Mouse (Mus musculus): ENCODE data around the gene Tlr2. TPM values are rescaled to one million over a fixed set of nuclear protein-coding genes. Genes with fewer than 3 reads are reported as not detected.
"Not testable (repeated sequence)": the region's sequence is repeated elsewhere in the genome, so short reads cannot be mapped to it uniquely, and the experiment has no call there.

The Tlr2 gene
- total RNA-seq (2014; rRNA removed) (2.0 and 2.4 TPM in 2 replicates), polyA plus RNA-seq (2012; rRNA removed) (0.56 and 1.1 TPM in 2 replicates)

DNA sequence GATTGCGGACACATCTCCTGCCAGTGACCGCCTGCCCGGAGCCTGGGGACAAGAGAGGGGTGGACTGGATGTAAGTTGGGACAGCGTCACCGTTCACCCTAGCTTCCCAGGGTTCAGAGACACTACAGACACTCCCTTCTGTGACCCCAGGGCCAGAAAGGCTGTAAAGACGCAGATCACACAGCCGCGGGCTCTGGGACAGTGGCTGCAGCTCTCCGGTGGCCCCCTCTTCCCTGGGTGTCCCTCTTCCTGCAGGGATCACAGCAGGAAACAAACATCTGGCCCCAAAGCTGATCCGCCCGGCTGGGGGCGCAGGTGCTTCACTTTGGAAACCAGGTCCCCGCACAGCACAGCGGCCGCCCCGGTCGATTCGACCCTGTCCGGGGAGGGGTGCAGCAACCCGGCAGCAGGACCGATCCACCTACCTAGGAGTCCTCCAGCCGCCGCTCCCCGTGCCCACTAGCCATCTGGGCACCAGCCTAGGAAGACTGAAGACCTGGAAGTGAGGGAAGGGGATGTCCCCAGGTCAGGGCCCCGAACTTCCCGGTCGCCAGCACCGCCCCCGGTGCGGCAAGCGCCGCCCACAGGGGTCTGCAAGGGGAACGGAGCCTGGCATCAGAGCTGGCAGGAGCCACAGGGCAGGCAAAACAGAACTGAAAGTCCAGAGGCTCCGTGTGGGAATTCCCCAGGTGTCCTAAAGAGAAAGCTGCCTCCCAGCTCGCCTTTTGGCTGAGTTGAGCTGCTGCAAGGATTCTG is at the start of gene Tlr2:
Tlr2 (minus strand) TSS at position 673 of the 756 bp plus-strand sequence.
- peak within 1 kb of the TSS; percentile 68 for H3K27ac ChIP-seq (replicated peaks; ENCODE audit: insufficient read depth, low read depth, low read length)
- no peaks in the 10 kb centered on the region for H3K36me3 ChIP-seq (ENCODE audit: control insufficient read depth, insufficient read depth, low read length)
- no peaks in the 10 kb centered on the region for H3K79me2 ChIP-seq (ENCODE audit: control insufficient read depth, insufficient read depth, low read length)
- TF ChIP-seq POLR2A (IDR thresholded peaks at IDR 0.05; ENCODE audit: extremely low read depth, insufficient read depth, low read length) (no peak), CTCF (IDR thresholded peaks at IDR 0.05; ENCODE audit: low read depth, low read length) (peak; percentile 82)
- H3K27me3 ChIP-seq (ENCODE audit: control insufficient read depth, insufficient read depth, low read length), result no peaks in the 10 kb centered on the region
- H3K4me3 ChIP-seq (ENCODE audit: insufficient read depth, low read depth, low read length), result peak within 1 kb of the TSS; percentile 89
- peaks cover 5% of the 10 kb centered on the region; the same call in 1 of the 2 replicates for H3K4me1 ChIP-seq (ENCODE audit: control insufficient read depth, insufficient read depth, low read length)
- peak; percentile 49 for DNase-seq (ENCODE audit: extremely low read depth, low read depth, low spot score)
- peak within 1 kb of the TSS; percentile 94 for H3K9ac ChIP-seq (ENCODE audit: low read depth, low read length)
- WGBS, result 2% methylated on average over 35 of the region's 35 CpGs

DNA sequence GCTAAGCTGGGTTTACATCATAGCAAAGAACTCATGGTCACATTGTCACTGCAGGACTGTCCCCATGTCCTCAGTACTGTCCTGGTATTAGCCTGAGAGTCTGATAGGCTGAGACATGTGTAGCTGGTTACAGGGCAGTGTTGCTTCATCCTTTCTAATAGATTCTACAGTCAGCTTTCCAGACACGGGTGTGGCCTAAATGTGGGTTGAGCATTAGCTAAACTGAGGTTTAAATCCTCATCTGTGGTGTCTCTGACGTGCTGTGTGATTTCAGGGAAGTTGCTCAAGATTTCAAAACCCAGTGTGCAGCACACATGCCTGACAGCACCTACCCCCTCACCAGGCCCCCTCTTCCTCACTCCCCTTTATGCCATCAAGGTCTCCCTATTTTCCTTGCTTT is 43.6 kb upstream of the Tlr2 start:
- Histone ChIP-seq H3K27me3 (ENCODE audit: control insufficient read depth, insufficient read depth, low read length) (no peaks in the 10 kb centered on the region), H3K9ac (ENCODE audit: low read depth, low read length) (no peak overlapping the region), H3K36me3 (ENCODE audit: control insufficient read depth, insufficient read depth, low read length) (no peaks in the 10 kb centered on the region), H3K27ac (replicated peaks; ENCODE audit: insufficient read depth, low read depth, low read length) (no peak overlapping the region), H3K4me1 (ENCODE audit: control insufficient read depth, insufficient read depth, low read length) (no peaks in the 10 kb centered on the region), H3K4me3 (ENCODE audit: insufficient read depth, low read depth, low read length) (no peak overlapping the region), H3K79me2 (ENCODE audit: control insufficient read depth, insufficient read depth, low read length) (no peaks in the 10 kb centered on the region)
- TF ChIP-seq CTCF (IDR thresholded peaks at IDR 0.05; ENCODE audit: low read depth, low read length) (no peak), POLR2A (IDR thresholded peaks at IDR 0.05; ENCODE audit: extremely low read depth, insufficient read depth, low read length) (no peak)
- 51% methylated on average over 2 of the region's 2 CpGs for WGBS
- DNase-seq (ENCODE audit: extremely low read depth, low read depth, low spot score), result peak; percentile 15

DNA sequence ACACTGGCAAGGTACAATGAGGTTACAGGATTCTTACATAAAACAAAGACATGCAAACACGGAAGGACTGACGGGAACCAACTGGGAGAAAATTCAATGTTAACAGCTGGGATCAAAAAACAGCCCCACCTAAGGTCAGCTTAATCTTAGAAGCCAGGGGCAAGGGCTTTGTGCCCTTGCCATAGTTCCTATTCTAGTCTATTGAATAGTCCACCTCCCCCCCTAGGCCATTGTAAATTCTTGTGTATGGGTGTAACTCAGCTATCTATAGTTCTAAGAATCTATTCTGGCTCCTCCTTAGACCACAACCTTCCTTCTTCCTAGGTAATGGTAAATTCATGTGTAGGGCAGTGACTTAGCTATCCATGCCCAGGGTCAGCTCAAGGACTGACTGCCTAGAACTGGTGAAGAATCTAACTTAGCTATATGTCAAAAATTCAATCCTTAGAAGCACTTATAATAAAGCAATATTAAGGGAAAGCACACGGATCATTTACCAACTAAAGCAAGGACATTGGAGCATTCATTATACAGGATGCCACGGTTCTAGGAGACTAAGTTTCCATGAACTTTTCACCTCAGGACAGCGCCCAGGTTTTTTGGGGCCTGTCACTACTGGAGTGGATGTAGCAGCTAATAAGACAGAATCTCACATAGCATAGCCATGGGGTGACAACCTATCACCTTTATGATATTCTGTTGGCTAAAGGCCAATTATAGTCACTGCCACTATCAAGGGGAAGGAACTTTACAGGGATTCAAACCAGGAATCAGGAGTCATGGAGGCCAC is 37.9 kb upstream of the Tlr2 start:
- not testable (repeated sequence) for H3K27me3 ChIP-seq (ENCODE audit: control insufficient read depth, insufficient read depth, low read length); H3K27ac ChIP-seq (replicated peaks; ENCODE audit: insufficient read depth, low read depth, low read length); H3K79me2 ChIP-seq (ENCODE audit: control insufficient read depth, insufficient read depth, low read length); H3K4me1 ChIP-seq (ENCODE audit: control insufficient read depth, insufficient read depth, low read length); DNase-seq (ENCODE audit: extremely low read depth, low read depth, low spot score); H3K36me3 ChIP-seq (ENCODE audit: control insufficient read depth, insufficient read depth, low read length); H3K4me3 ChIP-seq (ENCODE audit: insufficient read depth, low read depth, low read length); H3K9ac ChIP-seq (ENCODE audit: low read depth, low read length)
- 94% methylated on average over 5 of the region's 5 CpGs for WGBS

DNA sequence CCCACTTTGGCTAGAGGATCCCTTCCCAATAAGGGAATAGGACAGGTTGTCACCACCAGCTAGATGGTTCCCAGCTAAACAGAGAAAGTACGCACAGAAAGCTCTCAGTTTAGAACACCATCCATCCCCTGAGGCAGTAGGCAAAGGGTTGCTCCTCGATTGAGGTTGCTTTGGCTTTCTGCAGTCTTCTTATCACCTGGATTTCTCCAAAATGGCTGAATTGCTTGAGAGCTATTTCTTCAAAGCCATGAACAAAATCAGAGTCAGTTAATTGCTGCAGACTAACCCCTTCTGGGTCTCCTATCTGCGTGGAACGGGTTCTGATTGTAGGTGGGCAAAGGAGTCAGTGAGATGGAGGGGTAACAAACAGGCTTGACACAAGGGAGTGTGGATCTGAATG is 37.2 kb upstream of the Tlr2 start:
- 89% methylated on average over 4 of the region's 4 CpGs for WGBS
- TF ChIP-seq CTCF (IDR thresholded peaks at IDR 0.05; ENCODE audit: low read depth, low read length), result no peak
- TF ChIP-seq POLR2A (IDR thresholded peaks at IDR 0.05; ENCODE audit: extremely low read depth, insufficient read depth, low read length), result no peak
- no peak overlapping the region for H3K27ac ChIP-seq (replicated peaks; ENCODE audit: insufficient read depth, low read depth, low read length)

DNA sequence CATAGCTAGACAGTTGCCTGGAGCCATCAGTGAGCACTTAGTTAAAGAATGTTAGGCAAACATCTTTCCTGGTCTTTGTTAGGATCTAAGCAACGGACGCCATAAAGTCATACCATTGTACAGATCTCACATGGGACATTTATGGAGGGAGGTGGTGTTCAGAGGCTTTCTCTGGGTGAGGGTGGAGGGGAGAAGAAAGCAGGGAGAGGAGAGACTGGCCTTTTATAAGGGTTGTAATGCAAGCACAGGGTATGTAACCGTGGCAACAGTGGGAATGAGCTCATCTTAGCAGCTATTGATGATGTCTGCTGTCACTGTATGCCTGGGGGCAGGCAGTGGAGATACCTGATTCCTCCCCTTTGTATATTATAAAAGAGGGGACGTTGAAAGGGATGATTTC is 34.7 kb upstream of the Tlr2 start:
- Histone ChIP-seq H3K9ac (ENCODE audit: low read depth, low read length) (no peak overlapping the region), H3K4me1 (ENCODE audit: control insufficient read depth, insufficient read depth, low read length) (no peaks in the 10 kb centered on the region), H3K4me3 (ENCODE audit: insufficient read depth, low read depth, low read length) (no peak overlapping the region), H3K27me3 (ENCODE audit: control insufficient read depth, insufficient read depth, low read length) (no peaks in the 10 kb centered on the region), H3K36me3 (ENCODE audit: control insufficient read depth, insufficient read depth, low read length) (no peaks in the 10 kb centered on the region), H3K27ac (replicated peaks; ENCODE audit: insufficient read depth, low read depth, low read length) (no peak overlapping the region), H3K79me2 (ENCODE audit: control insufficient read depth, insufficient read depth, low read length) (no peaks in the 10 kb centered on the region)
- no peak for TF ChIP-seq POLR2A (IDR thresholded peaks at IDR 0.05; ENCODE audit: extremely low read depth, insufficient read depth, low read length)
- no peak for TF ChIP-seq CTCF (IDR thresholded peaks at IDR 0.05; ENCODE audit: low read depth, low read length)
- 85% methylated on average over 4 of the region's 4 CpGs for WGBS
- no peak for DNase-seq (ENCODE audit: extremely low read depth, low read depth, low spot score)

More for the DNA sequence above, 37.2 kb upstream of the Tlr2 start:
- no peak for DNase-seq (ENCODE audit: extremely low read depth, low read depth, low spot score)
- H3K79me2 ChIP-seq (ENCODE audit: control insufficient read depth, insufficient read depth, low read length), result no peaks in the 10 kb centered on the region
- H3K27me3 ChIP-seq (ENCODE audit: control insufficient read depth, insufficient read depth, low read length), result no peaks in the 10 kb centered on the region
- no peaks in the 10 kb centered on the region for H3K4me1 ChIP-seq (ENCODE audit: control insufficient read depth, insufficient read depth, low read length)
- H3K4me3 ChIP-seq (ENCODE audit: insufficient read depth, low read depth, low read length), result no peak overlapping the region
- no peaks in the 10 kb centered on the region for H3K36me3 ChIP-seq (ENCODE audit: control insufficient read depth, insufficient read depth, low read length)
- no peak overlapping the region for H3K9ac ChIP-seq (ENCODE audit: low read depth, low read length)

DNA sequence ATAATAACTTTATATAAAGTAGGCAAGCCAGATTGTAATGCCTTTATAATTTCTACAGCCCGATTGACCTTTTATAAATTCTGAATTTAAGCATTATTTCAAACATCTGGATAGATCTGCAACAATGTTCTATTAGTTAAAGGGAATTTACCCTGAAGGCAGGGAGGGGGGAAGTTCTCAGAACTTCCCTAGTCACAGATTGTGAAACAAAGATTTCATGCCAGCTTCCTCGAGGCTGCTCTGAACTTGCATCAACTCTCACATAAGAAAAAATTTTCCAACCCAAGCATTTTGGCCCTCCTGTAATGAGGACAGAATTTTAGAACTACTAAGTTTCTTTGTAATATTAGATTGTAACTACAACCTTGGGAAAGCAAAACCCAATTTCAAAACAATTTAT is 33.5 kb upstream of the Tlr2 start:
- not testable (repeated sequence) for H3K27ac ChIP-seq (replicated peaks; ENCODE audit: insufficient read depth, low read depth, low read length); H3K79me2 ChIP-seq (ENCODE audit: control insufficient read depth, insufficient read depth, low read length); H3K36me3 ChIP-seq (ENCODE audit: control insufficient read depth, insufficient read depth, low read length); H3K27me3 ChIP-seq (ENCODE audit: control insufficient read depth, insufficient read depth, low read length); H3K9ac ChIP-seq (ENCODE audit: low read depth, low read length); H3K4me1 ChIP-seq (ENCODE audit: control insufficient read depth, insufficient read depth, low read length); H3K4me3 ChIP-seq (ENCODE audit: insufficient read depth, low read depth, low read length)
- 26% methylated on average over 2 of the region's 2 CpGs for WGBS
- DNase-seq (ENCODE audit: extremely low read depth, low read depth, low spot score), result peak; percentile 42

DNA sequence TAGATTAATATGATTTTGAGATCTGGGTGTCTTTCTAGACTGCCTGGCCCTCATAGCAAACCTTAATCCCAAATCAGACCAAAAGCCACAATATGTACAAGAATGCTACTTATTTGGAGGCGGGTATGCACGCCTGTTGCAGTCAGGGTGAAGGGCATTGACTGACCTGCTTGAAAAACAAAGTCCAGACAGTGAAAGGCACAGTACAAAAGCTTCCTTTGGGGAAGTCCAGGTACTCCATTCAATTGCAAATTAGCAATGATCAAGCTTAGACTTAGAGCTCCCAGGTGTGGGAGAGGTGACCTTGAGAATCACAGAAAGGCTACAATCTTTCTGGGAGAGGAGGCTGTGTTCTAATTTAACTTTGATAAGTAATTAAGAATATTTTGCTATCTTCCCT is 31.3 kb upstream of the Tlr2 start:
- H3K9ac ChIP-seq (ENCODE audit: low read depth, low read length); DNase-seq (ENCODE audit: extremely low read depth, low read depth, low spot score): not testable (repeated sequence)

DNA sequence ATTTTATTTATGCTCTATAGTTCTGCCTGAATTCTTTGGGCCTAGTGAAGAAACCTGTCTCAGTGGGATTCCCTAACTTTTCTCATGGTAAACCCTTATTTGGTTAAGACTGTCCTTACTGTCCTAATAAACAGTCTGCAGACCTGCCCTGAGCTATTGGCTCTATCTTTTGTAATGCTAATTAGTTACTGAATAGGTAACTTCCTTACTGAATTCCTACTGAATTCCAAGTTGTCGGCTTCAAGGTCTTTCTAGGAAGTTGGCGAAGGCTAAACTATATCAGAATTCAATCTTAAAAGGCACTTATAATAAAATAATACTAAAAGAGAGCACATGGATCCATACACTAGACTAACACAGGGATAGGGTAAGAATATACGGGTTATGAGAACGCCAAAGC is 30.4 kb upstream of the Tlr2 start:
- WGBS, result 96% methylated on average over 4 of the region's 4 CpGs
- not testable (repeated sequence) for H3K9ac ChIP-seq (ENCODE audit: low read depth, low read length); H3K36me3 ChIP-seq (ENCODE audit: control insufficient read depth, insufficient read depth, low read length); DNase-seq (ENCODE audit: extremely low read depth, low read depth, low spot score); H3K79me2 ChIP-seq (ENCODE audit: control insufficient read depth, insufficient read depth, low read length); H3K27ac ChIP-seq (replicated peaks; ENCODE audit: insufficient read depth, low read depth, low read length); H3K27me3 ChIP-seq (ENCODE audit: control insufficient read depth, insufficient read depth, low read length); H3K4me3 ChIP-seq (ENCODE audit: insufficient read depth, low read depth, low read length); H3K4me1 ChIP-seq (ENCODE audit: control insufficient read depth, insufficient read depth, low read length)

More for the DNA sequence above, 31.3 kb upstream of the Tlr2 start:
- not testable (repeated sequence) for H3K4me3 ChIP-seq (ENCODE audit: insufficient read depth, low read depth, low read length); H3K27me3 ChIP-seq (ENCODE audit: control insufficient read depth, insufficient read depth, low read length); H3K36me3 ChIP-seq (ENCODE audit: control insufficient read depth, insufficient read depth, low read length); H3K79me2 ChIP-seq (ENCODE audit: control insufficient read depth, insufficient read depth, low read length); H3K27ac ChIP-seq (replicated peaks; ENCODE audit: insufficient read depth, low read depth, low read length); H3K4me1 ChIP-seq (ENCODE audit: control insufficient read depth, insufficient read depth, low read length)
- WGBS, result 94% methylated on average over 2 of the region's 2 CpGs
